Mouse (Mus musculus): ENCODE data around the gene Tbx19. TPM values are rescaled to one million over a fixed set of nuclear protein-coding genes. Genes with fewer than 3 reads are reported as not detected.

The Tbx19 gene
- total and polyA plus RNA-seq, 3 experiments, result not detected

- H3K9ac ChIP-seq (ENCODE audit: low read depth, low read length), result no peak overlapping the region
- H3K27ac ChIP-seq, result no peak overlapping the region
- intact Hi-C loops (cut with DNase I), result no loop called here
- H3K79me2 ChIP-seq (replicated peaks; ENCODE audit: control insufficient read depth, insufficient read depth, low read length), result no peaks in the 10 kb centered on the region
- no peak overlapping the region for H3K4me3 ChIP-seq
- DNase-seq, result no peak
- H3K4me1 ChIP-seq (ENCODE audit: control insufficient read depth, insufficient read depth, low read length), result no peaks in the 10 kb centered on the region; the same call in 1 of the 2 replicates
- H3K27me3 ChIP-seq (ENCODE audit: control insufficient read depth, insufficient read depth, low read length), result no peaks in the 10 kb centered on the region
- 62% methylated on average over 1 of the region's 1 CpGs for WGBS
- no peak for TF ChIP-seq POLR2A (IDR thresholded peaks at IDR 0.05; ENCODE audit: insufficient read depth, low read depth, low read length)
- TF ChIP-seq CTCF (IDR thresholded peaks at IDR 0.05), result no peak
- TF ChIP-seq EP300 (IDR thresholded peaks at IDR 0.05; ENCODE audit: insufficient read depth, low read depth, low read length), result no peak
- no peaks in the 10 kb centered on the region for H3K36me3 ChIP-seq (ENCODE audit: control insufficient read depth, insufficient read depth, low read length)
Observed at GRCm38 (mm10) chr1:165198951-165199350, 38.4 kb upstream of the Tbx19 start.

- H3K4me1 ChIP-seq (ENCODE audit: control insufficient read depth, insufficient read depth, low read length), result no peaks in the 10 kb centered on the region; the same call in 1 of the 2 replicates
- H3K27me3 ChIP-seq (ENCODE audit: control insufficient read depth, insufficient read depth, low read length), result no peaks in the 10 kb centered on the region
- 0 out of 2 replicates have a peak, but pooled peaks cover 2% of the 10 kb centered on the region for H3K36me3 ChIP-seq (ENCODE audit: control insufficient read depth, insufficient read depth, low read length)
- no peak for TF ChIP-seq CTCF (IDR thresholded peaks at IDR 0.05)
- TF ChIP-seq POLR2A (IDR thresholded peaks at IDR 0.05; ENCODE audit: insufficient read depth, low read depth, low read length), result no peak
- no peak for TF ChIP-seq EP300 (IDR thresholded peaks at IDR 0.05; ENCODE audit: insufficient read depth, low read depth, low read length)
- H3K4me3 ChIP-seq, result no peak overlapping the region
- H3K9ac ChIP-seq (ENCODE audit: low read depth, low read length), result no peak overlapping the region
- no peak overlapping the region for H3K27ac ChIP-seq
- intact Hi-C loops (cut with DNase I), result no loop called here
- DNase-seq, result no peak
- no peaks in the 10 kb centered on the region for H3K79me2 ChIP-seq (replicated peaks; ENCODE audit: control insufficient read depth, insufficient read depth, low read length)
- WGBS, result 31% methylated on average over 3 of the region's 3 CpGs
Observed at GRCm38 (mm10) chr1:165197875-165198274, 37.3 kb upstream of the Tbx19 start.

- no peak overlapping the region for H3K4me3 ChIP-seq
- no peak for DNase-seq
- TF ChIP-seq EP300 (IDR thresholded peaks at IDR 0.05; ENCODE audit: insufficient read depth, low read depth, low read length), result no peak
- TF ChIP-seq POLR2A (IDR thresholded peaks at IDR 0.05; ENCODE audit: insufficient read depth, low read depth, low read length), result no peak
- no peak for TF ChIP-seq CTCF (IDR thresholded peaks at IDR 0.05)
- H3K4me1 ChIP-seq (ENCODE audit: control insufficient read depth, insufficient read depth, low read length), result peaks cover 5% of the 10 kb centered on the region
- no peak overlapping the region for H3K27ac ChIP-seq
- no peak overlapping the region for H3K9ac ChIP-seq (ENCODE audit: low read depth, low read length)
- no peaks in the 10 kb centered on the region for H3K27me3 ChIP-seq (ENCODE audit: control insufficient read depth, insufficient read depth, low read length)
- intact Hi-C loops (cut with DNase I), result loop anchor here (2.0 kb wide), 1 partner anchor 41 kb away; the partner anchor contains the start of gene Tiprl
- H3K36me3 ChIP-seq (ENCODE audit: control insufficient read depth, insufficient read depth, low read length), result peaks cover 3% of the 10 kb centered on the region; the same call in 1 of the 2 replicates
- peaks cover 2% of the 10 kb centered on the region; the same call in 1 of the 2 replicates for H3K79me2 ChIP-seq (replicated peaks; ENCODE audit: control insufficient read depth, insufficient read depth, low read length)
- WGBS, result 72% methylated on average over 3 of the region's 3 CpGs
Observed at GRCm38 (mm10) chr1:165195396-165195960, 34.9 kb upstream of the Tbx19 start.

GRCm38 (mm10) chr1:165194662-165195013 lies 34.1 kb upstream of the Tbx19 start:
- WGBS, result 12% methylated on average over 5 of the region's 5 CpGs
- peaks cover 3% of the 10 kb centered on the region; the same call in 1 of the 2 replicates for H3K36me3 ChIP-seq (ENCODE audit: control insufficient read depth, insufficient read depth, low read length)

GRCm38 (mm10) chr1:165193880-165194661 lies 33.5 kb upstream of the Tbx19 start, which contains the start of gene Sft2d2:
TSS of gene Sft2d2 (minus strand) at chr1:165194438.
- H3K27me3 ChIP-seq (ENCODE audit: control insufficient read depth, insufficient read depth, low read length), result no peaks in the 10 kb centered on the region
- intact Hi-C loops (cut with DNase I), result loop anchor here (2.0 kb wide), 1 partner anchor 43 kb away; the partner anchor contains the start of gene Tiprl
- peak; percentile 90 to 94 for DNase-seq
- peak within 1 kb of the TSS; percentile 75 for H3K27ac ChIP-seq
- TF ChIP-seq CTCF (IDR thresholded peaks at IDR 0.05) (peak; percentile 47), EP300 (IDR thresholded peaks at IDR 0.05; ENCODE audit: insufficient read depth, low read depth, low read length) (0 out of 2 replicates have a peak, but pooled peaks have one; percentile 29), POLR2A (IDR thresholded peaks at IDR 0.05; ENCODE audit: insufficient read depth, low read depth, low read length) (0 out of 2 replicates have a peak, but pooled peaks have one; percentile 43)
- peaks cover 7% of the 10 kb centered on the region for H3K4me1 ChIP-seq (ENCODE audit: control insufficient read depth, insufficient read depth, low read length)
- peaks cover 3% of the 10 kb centered on the region; the same call in 1 of the 2 replicates for H3K36me3 ChIP-seq (ENCODE audit: control insufficient read depth, insufficient read depth, low read length)
- H3K79me2 ChIP-seq (replicated peaks; ENCODE audit: control insufficient read depth, insufficient read depth, low read length), result peaks cover 2% of the 10 kb centered on the region; the same call in 1 of the 2 replicates
- WGBS, result under 1% methylated on average over 69 of the region's 69 CpGs
- H3K9ac ChIP-seq (ENCODE audit: low read depth, low read length), result peak within 1 kb of the TSS; percentile 87
- H3K4me3 ChIP-seq, result peak within 1 kb of the TSS; percentile 91

More at GRCm38 (mm10) chr1:165194662-165195013, 34.1 kb upstream of the Tbx19 start:
- intact Hi-C loops (cut with DNase I), result loop anchor here (2.0 kb wide), 1 partner anchor 42 kb away; the partner anchor contains the start of gene Tiprl
- TF ChIP-seq POLR2A (IDR thresholded peaks at IDR 0.05; ENCODE audit: insufficient read depth, low read depth, low read length), result no peak
- no peak for TF ChIP-seq EP300 (IDR thresholded peaks at IDR 0.05; ENCODE audit: insufficient read depth, low read depth, low read length)
- TF ChIP-seq CTCF (IDR thresholded peaks at IDR 0.05), result no peak
- DNase-seq, result no peak
- Histone ChIP-seq H3K9ac (ENCODE audit: low read depth, low read length) (peak overlapping the region; percentile 87), H3K79me2 (replicated peaks; ENCODE audit: control insufficient read depth, insufficient read depth, low read length) (peaks cover 2% of the 10 kb centered on the region; the same call in 1 of the 2 replicates), H3K4me1 (ENCODE audit: control insufficient read depth, insufficient read depth, low read length) (peaks cover 5% of the 10 kb centered on the region), H3K27me3 (ENCODE audit: control insufficient read depth, insufficient read depth, low read length) (no peaks in the 10 kb centered on the region), H3K4me3 (peak overlapping the region; percentile 91), H3K27ac (peak overlapping the region; percentile 75)

Measured in heart, adult 2 months (tissue).